Mouse (Mus musculus): ENCODE measurements at regions not wholly inside any gene's neighbourhood (a gene's known extent, or its start where the extent isn't known, plus 50 kb on each side); places are given as distances from the start of the nearest gene placed in this dataset.

DNA sequence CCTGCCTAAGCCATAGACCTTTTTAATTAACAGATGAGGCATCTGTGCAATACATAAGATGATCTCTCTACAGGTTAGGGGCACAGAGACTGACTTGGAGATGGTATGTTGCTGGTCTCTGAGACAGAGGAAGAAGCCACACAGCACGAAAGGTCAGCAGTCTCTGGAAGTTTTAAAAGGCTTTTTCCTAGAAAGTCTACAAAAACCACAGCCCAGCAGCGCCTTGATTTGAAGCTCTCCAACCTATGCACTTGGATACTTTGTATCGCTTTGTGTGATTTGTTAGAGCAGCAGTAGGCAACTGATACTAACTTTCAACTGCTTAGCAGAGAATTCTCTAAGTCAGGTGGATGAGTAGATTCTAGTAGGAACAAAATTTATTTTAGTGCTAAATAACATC lies 132.3 kb upstream of the Tab2 start:
- Histone ChIP-seq H3K4me3 (replicated peaks; ENCODE audit: low read depth, low read length) (no peak overlapping the region), H3K4me1 (ENCODE audit: control insufficient read depth, insufficient read depth, low read length) (0 out of 2 replicates have a peak, but pooled peaks cover 11% of the 10 kb centered on the region), H3K4me2 (ENCODE audit: low read length) (no peak overlapping the region), H3K9me3 (ENCODE audit: control insufficient read depth, low read length) (no peaks in the 10 kb centered on the region), H3K27me3 (ENCODE audit: control insufficient read depth, insufficient read depth, low read length) (no peaks in the 10 kb centered on the region), H3K36me3 (ENCODE audit: control insufficient read depth, insufficient read depth, low read length) (no peaks in the 10 kb centered on the region), H3K9ac (replicated peaks; ENCODE audit: low read length) (no peak overlapping the region), H3K27ac (replicated peaks; ENCODE audit: low read depth, low read length) (no peak overlapping the region)
- WGBS = 93% methylated on average over 3 of the region's 3 CpGs
- ATAC-seq (ENCODE audit: low FRiP score, low TSS enrichment) (no peak), DNase-seq (no peak)

DNA sequence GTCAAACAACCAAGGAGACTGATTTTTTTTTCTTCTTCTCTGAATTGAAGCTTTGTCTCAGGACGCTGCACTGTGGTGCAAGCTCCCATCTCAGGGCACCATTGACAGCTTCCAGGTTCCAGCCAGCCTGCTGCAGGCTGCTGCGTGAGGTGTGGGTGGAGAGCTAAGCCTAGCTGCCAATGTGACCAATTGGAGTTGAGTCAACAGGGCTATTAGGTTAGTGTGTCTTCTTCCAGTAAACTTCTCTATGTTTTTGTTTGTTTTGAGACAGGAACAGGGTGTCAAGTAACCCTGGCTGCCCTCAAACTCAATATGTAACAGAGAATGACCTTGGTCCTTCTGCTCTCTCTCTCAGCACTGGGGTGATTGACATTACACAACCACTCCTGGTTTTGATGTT lies 131.1 kb upstream of the Tab2 start:
- Histone ChIP-seq H3K9me3 (ENCODE audit: control insufficient read depth, low read length) (no peaks in the 10 kb centered on the region), H3K4me3 (replicated peaks; ENCODE audit: low read depth, low read length) (no peak overlapping the region), H3K27ac (replicated peaks; ENCODE audit: low read depth, low read length) (no peak overlapping the region), H3K36me3 (ENCODE audit: control insufficient read depth, insufficient read depth, low read length) (no peaks in the 10 kb centered on the region), H3K9ac (replicated peaks; ENCODE audit: low read length) (no peak overlapping the region), H3K4me1 (ENCODE audit: control insufficient read depth, insufficient read depth, low read length) (0 out of 2 replicates have a peak, but pooled peaks cover 11% of the 10 kb centered on the region), H3K27me3 (ENCODE audit: control insufficient read depth, insufficient read depth, low read length) (no peaks in the 10 kb centered on the region), H3K4me2 (ENCODE audit: low read length) (no peak overlapping the region)
- 57% methylated on average over 2 of the region's 2 CpGs for WGBS
- DNase-seq (no peak), ATAC-seq (ENCODE audit: low FRiP score, low TSS enrichment) (no peak)

DNA sequence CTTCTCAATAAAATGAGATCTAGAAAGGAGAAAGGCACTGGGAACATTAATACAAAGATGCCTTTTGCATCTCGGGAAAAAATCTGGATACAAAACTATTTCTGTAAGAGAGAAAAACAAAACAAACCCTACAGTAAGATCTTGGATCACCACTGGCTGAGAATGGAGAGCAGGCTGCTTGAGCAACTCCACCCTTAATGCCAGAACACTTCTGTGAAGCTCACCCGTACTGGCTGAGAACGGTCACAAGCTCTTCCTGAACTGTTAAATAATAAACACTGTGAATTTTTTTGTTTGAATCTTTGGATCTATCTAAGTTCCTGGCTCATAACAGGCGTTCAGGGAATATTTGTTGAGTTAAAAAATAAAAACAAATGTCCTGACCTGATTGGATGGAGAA lies 130.4 kb upstream of the Tab2 start:
- WGBS = 89% methylated on average over 4 of the region's 4 CpGs
- Histone ChIP-seq H3K27ac (replicated peaks; ENCODE audit: low read depth, low read length) (no peak overlapping the region), H3K4me2 (ENCODE audit: low read length) (no peak overlapping the region), H3K4me1 (ENCODE audit: control insufficient read depth, insufficient read depth, low read length) (0 out of 2 replicates have a peak, but pooled peaks cover 11% of the 10 kb centered on the region), H3K9me3 (ENCODE audit: control insufficient read depth, low read length) (no peaks in the 10 kb centered on the region), H3K9ac (replicated peaks; ENCODE audit: low read length) (no peak overlapping the region), H3K36me3 (ENCODE audit: control insufficient read depth, insufficient read depth, low read length) (no peaks in the 10 kb centered on the region), H3K4me3 (replicated peaks; ENCODE audit: low read depth, low read length) (no peak overlapping the region), H3K27me3 (ENCODE audit: control insufficient read depth, insufficient read depth, low read length) (no peaks in the 10 kb centered on the region)
- ATAC-seq (ENCODE audit: low FRiP score, low TSS enrichment) (no peak), DNase-seq (no peak)

DNA sequence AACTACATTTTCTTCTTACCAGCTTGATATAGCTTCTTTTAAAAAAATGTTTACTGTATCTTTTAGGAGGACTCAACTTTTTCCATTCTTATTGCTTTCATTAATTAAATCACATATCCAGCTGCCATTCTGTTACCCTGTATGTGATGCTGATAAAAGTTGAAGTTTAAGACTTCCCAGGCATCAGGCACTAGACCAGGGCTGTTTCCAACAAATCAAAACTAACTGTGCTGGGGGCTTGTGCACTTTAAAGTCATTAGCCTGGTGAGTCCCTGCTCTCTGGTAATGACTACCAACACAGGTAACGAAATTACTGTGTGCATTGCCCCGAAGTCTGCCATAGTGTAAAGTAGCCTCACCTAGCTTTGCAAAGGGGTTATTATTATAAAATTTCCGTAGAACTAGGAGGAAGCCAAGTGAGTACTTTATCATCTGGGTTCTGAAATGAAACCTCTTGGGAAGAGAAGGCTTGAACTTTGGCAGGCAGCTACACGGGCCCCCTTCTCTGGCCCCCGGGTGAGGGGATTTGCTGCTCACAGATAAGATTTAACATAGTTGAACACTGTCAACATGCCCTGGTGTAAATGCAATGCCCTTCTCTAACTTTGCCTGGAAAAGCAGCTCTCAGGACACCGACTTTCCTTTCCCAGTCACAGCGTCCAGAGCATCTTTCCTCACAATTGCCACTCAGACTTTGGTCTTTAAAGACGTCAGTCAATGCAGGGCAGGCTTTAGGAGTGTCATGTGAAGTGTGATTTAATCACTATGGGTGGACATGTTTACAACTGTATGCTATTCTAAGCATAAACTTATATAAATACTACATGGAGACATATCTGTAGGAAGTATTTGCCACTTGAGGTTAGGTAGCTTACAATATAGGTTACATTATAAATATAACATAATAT lies 122.1 kb upstream of the Tab2 start:
- ATAC-seq (ENCODE audit: low FRiP score, low TSS enrichment) (no peak), DNase-seq (no peak)
- 77% methylated on average over 8 of the region's 8 CpGs for WGBS
- H3K4me2 ChIP-seq (ENCODE audit: low read length) = no peak overlapping the region
- H3K9me3 ChIP-seq (ENCODE audit: control insufficient read depth, low read length) = no peaks in the 10 kb centered on the region
- no peak overlapping the region for H3K27ac ChIP-seq (replicated peaks; ENCODE audit: low read depth, low read length)
- H3K4me1 ChIP-seq (ENCODE audit: control insufficient read depth, insufficient read depth, low read length) = no peaks in the 10 kb centered on the region
- no peaks in the 10 kb centered on the region for H3K27me3 ChIP-seq (ENCODE audit: control insufficient read depth, insufficient read depth, low read length)
- no peak overlapping the region for H3K9ac ChIP-seq (replicated peaks; ENCODE audit: low read length)
- H3K4me3 ChIP-seq (replicated peaks; ENCODE audit: low read depth, low read length) = no peak overlapping the region
- no peaks in the 10 kb centered on the region for H3K36me3 ChIP-seq (ENCODE audit: control insufficient read depth, insufficient read depth, low read length)

DNA sequence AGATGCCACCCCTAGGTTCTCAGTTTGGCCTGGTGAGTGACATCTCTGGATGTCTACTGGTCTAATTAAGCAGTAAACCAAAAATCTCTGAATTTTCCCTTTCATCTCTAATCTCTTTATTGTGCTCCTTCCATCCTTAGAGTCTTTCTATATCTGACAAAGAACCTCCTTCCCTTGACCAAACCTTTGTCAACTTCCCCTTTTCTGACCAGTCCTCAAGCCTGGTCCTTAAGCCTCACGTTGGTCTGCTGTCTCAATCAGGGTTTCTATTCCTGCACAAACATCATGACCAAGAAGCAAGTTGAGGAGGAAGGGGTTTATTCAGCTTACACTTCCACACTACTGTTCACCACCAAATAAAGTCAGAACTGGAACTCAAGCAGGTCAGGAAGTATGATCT lies 116.4 kb upstream of the Tab2 start:
- Histone ChIP-seq H3K4me3 (replicated peaks; ENCODE audit: low read depth, low read length) (no peak overlapping the region), H3K4me1 (ENCODE audit: control insufficient read depth, insufficient read depth, low read length) (no peaks in the 10 kb centered on the region), H3K36me3 (ENCODE audit: control insufficient read depth, insufficient read depth, low read length) (no peaks in the 10 kb centered on the region), H3K27ac (replicated peaks; ENCODE audit: low read depth, low read length) (no peak overlapping the region), H3K27me3 (ENCODE audit: control insufficient read depth, insufficient read depth, low read length) (no peaks in the 10 kb centered on the region), H3K4me2 (ENCODE audit: low read length) (no peak overlapping the region), H3K9me3 (ENCODE audit: control insufficient read depth, low read length) (no peaks in the 10 kb centered on the region), H3K9ac (replicated peaks; ENCODE audit: low read length) (no peak overlapping the region)
- no peak for ATAC-seq (ENCODE audit: low FRiP score, low TSS enrichment)
- no peak for DNase-seq
- WGBS = 29% methylated on average over 1 of the region's 1 CpGs

DNA sequence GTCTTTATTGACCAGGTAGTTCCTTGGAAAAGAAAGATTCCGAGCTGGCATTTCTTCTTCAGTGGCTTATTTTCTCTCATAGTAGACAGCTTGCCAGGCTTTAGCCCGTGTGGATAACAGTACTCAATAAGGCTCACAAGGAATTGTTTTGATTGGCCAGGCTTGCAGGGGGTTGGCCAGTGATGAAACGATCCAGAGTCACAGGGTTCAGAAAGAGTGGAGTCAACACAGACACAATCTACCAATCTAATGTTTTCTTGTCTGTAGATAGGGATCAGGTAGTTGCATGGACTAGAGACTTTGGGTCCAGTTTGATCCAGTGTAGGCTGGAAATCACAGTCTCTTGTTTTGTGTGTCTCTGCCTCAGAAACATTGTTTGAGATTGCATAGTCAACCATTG lies 115.8 kb upstream of the Tab2 start:
- Histone ChIP-seq H3K9me3 (ENCODE audit: control insufficient read depth, low read length) (no peaks in the 10 kb centered on the region), H3K27ac (replicated peaks; ENCODE audit: low read depth, low read length) (no peak overlapping the region), H3K36me3 (ENCODE audit: control insufficient read depth, insufficient read depth, low read length) (no peaks in the 10 kb centered on the region), H3K4me1 (ENCODE audit: control insufficient read depth, insufficient read depth, low read length) (no peaks in the 10 kb centered on the region), H3K9ac (replicated peaks; ENCODE audit: low read length) (no peak overlapping the region), H3K4me2 (ENCODE audit: low read length) (no peak overlapping the region), H3K27me3 (ENCODE audit: control insufficient read depth, insufficient read depth, low read length) (no peaks in the 10 kb centered on the region), H3K4me3 (replicated peaks; ENCODE audit: low read depth, low read length) (no peak overlapping the region)
- 76% methylated on average over 3 of the region's 3 CpGs for WGBS
- no peak for DNase-seq
- ATAC-seq (ENCODE audit: low FRiP score, low TSS enrichment) = no peak

DNA sequence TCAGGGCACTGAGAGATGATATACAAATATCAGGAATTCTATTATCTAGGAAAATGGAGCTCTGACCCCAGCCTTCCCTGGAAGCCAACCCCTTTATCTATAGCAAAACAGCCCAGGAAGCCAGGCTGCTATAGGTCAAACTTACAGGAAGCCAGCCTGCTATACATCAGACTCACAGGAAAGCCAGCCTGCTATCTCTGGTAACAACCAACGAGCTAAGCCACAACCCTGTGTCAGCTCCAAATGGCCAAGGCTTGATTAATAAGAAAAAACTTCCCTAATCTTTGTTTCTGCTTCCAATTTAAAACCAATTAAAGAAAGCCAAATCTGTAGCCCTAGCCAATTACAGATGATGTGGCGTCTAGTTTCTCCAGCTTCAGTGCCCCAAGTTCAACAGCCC lies 114.4 kb upstream of the Tab2 start:
- ATAC-seq (ENCODE audit: low FRiP score, low TSS enrichment) = no peak
- Histone ChIP-seq H3K4me3 (replicated peaks; ENCODE audit: low read depth, low read length) (no peak overlapping the region), H3K9me3 (ENCODE audit: control insufficient read depth, low read length) (no peaks in the 10 kb centered on the region), H3K4me2 (ENCODE audit: low read length) (no peak overlapping the region), H3K4me1 (ENCODE audit: control insufficient read depth, insufficient read depth, low read length) (no peaks in the 10 kb centered on the region), H3K9ac (replicated peaks; ENCODE audit: low read length) (no peak overlapping the region), H3K36me3 (ENCODE audit: control insufficient read depth, insufficient read depth, low read length) (no peaks in the 10 kb centered on the region), H3K27me3 (ENCODE audit: control insufficient read depth, insufficient read depth, low read length) (no peaks in the 10 kb centered on the region), H3K27ac (replicated peaks; ENCODE audit: low read depth, low read length) (no peak overlapping the region)
- WGBS = 92% methylated on average over 2 of the region's 2 CpGs
- no peak for DNase-seq

DNA sequence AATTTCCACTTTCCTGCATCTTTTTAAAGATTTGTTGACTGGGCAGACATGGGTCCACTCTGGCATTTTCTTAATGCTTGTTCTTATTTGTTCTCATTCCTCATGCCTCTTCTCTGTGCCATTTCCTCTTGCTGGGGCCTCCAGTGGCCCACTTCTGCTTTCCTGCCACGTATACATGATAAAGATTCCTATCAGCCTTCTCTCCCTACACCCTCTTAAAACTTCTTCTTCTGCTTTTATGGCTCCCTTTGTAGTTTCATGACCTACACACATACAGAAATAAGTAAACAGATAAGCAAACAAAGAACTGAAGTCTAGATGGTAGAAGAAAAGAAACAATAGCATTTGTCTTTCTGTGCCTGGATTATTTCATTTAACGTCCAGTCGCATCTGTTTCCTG lies 110.9 kb upstream of the Tab2 start:
- Histone ChIP-seq H3K4me2 (ENCODE audit: low read length) (no peak overlapping the region), H3K9ac (replicated peaks; ENCODE audit: low read length) (no peak overlapping the region), H3K9me3 (ENCODE audit: control insufficient read depth, low read length) (no peaks in the 10 kb centered on the region), H3K27ac (replicated peaks; ENCODE audit: low read depth, low read length) (no peak overlapping the region), H3K36me3 (ENCODE audit: control insufficient read depth, insufficient read depth, low read length) (no peaks in the 10 kb centered on the region), H3K27me3 (ENCODE audit: control insufficient read depth, insufficient read depth, low read length) (no peaks in the 10 kb centered on the region), H3K4me3 (replicated peaks; ENCODE audit: low read depth, low read length) (no peak overlapping the region), H3K4me1 (ENCODE audit: control insufficient read depth, insufficient read depth, low read length) (no peaks in the 10 kb centered on the region)
- DNase-seq (no peak), ATAC-seq (ENCODE audit: low FRiP score, low TSS enrichment) (no peak)
- WGBS = 86% methylated on average over 3 of the region's 3 CpGs

DNA sequence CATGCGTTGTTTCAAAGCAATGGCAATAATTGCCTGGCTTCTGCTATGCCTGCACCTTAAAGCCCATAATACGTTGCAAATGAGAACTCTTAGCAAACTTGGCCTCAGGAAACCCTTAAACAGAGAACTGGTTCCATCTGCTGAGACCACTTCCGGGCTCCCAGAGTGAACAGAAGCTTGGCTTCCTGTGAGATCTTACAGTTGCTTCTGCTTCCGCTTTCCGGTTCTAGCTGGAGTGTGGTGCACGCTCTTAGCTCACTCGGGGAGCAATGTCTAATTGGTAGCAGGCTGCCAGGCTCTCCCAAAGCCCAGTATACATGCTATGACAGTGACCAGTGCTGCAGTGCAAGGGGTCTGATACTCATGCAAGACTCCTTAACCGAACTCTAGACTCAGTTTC lies 109.7 kb upstream of the Tab2 start:
- Histone ChIP-seq H3K27me3 (ENCODE audit: control insufficient read depth, insufficient read depth, low read length) (no peaks in the 10 kb centered on the region), H3K4me1 (ENCODE audit: control insufficient read depth, insufficient read depth, low read length) (no peaks in the 10 kb centered on the region), H3K27ac (replicated peaks; ENCODE audit: low read depth, low read length) (no peak overlapping the region), H3K4me2 (ENCODE audit: low read length) (no peak overlapping the region), H3K36me3 (ENCODE audit: control insufficient read depth, insufficient read depth, low read length) (no peaks in the 10 kb centered on the region), H3K9me3 (ENCODE audit: control insufficient read depth, low read length) (no peaks in the 10 kb centered on the region), H3K4me3 (replicated peaks; ENCODE audit: low read depth, low read length) (no peak overlapping the region), H3K9ac (replicated peaks; ENCODE audit: low read length) (no peak overlapping the region)
- no peak for ATAC-seq (ENCODE audit: low FRiP score, low TSS enrichment)
- WGBS = 91% methylated on average over 8 of the region's 8 CpGs
- no peak for DNase-seq
